Mouse (Mus musculus) kidney, postnatal 10 days (tissue): ENCODE measurements at regions not wholly inside any gene's neighbourhood (a gene's known extent, or its start where the extent isn't known, plus 50 kb on each side); places are given as distances from the start of the nearest gene placed in this dataset.
A peak's percentile ranks its signal among the peaks of the same experiment; 100 is the strongest.

Experiments used
- DNase-seq: peaks from one replicate; pipeline ENCODE4 v3.0.0; 2021; ENCODE audit warnings: mixed read lengths

DNA sequence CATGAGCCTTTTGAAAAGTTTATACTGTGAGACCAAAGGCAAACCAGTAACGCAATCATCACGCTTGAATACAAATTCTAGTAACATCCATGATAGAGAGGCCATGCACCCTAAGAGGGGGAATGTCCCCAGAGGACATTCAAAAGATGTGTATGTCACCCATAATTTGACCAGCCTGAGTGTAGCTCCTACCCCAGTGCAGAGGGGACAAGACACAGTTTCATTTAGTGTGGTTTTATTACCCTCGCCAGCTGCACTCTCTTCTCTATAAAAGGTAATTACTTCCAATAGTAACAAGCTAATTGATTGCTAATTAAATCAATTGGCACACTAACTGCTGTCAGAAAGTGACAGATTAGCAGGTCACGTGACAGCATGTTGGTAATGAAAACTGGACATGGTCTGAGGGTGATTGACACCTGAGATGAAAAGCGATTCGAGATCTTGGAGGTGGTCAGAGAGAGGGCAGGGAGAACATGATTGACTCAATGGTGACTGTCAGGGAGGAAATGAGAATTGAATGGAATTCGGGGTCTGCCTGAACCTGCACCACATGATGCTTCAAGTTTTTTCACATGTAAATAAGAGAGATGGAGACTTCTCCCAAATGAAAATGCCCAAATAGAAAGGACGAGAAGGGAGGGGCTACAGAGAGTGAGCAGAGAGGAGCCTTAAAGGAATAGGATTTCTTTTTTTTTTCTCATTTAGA, 309.9 kb downstream of the En1 start:
- DNase-seq: no peak

DNA sequence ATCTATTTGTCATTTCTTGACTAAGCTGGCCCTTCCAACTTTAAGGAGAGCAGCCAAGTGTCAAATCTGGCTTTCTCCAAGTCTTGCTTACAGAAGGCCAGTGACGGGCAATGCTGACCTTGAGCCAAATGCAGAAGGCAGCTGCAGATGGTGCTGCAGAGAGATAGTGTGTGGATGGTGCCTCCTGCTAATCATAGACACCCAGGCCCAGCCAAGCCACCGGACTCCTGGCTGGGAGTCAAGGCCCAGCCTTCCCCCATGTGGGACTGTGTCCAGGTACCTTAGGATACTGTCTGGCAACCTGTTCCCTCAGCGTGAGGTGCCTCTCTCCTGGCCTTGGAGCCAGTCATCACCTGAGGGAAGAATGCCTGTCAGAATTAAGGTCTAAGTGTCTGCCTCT, 319.3 kb downstream of the En1 start:
- no peak for DNase-seq

DNA sequence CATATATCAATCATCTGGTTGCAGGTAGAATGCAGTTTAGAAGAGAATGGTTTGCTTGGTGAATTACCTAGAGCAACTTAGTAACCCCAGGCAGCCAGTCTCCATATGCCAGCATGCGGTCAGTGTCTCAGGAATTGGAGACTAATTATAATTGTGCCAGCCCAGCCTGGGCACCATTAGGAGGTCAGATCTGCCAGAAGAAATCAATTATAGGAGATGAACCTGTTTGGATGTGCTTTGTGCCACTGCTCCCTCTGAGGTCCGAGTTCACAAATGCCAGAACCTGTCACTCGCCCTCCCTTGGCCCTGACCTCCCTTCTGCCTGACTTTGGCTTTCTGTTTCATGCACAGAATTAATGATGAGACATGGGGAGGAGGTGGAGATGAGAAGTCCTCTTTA, 323.1 kb downstream of the En1 start:
- DNase-seq: no peak

DNA sequence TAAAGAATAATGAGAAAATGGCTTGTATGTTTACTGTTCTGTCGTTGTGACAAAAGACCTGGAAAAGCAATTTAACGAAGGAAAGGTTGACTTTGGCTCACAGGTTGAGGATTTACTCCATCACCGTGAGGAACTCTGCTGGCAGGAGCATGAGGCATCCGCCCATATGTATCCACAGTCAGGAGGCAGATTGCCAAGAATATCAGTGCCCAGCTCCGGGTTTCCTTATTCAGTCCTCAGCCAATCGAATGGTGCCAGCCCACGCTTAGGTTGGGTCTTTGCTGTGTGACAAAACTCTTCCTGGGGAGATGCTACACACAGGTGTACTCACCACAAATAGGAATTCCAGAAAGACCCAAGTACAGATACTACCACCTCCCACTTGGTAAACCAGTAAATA, 327.9 kb downstream of the En1 start:
- no peak for DNase-seq

DNA sequence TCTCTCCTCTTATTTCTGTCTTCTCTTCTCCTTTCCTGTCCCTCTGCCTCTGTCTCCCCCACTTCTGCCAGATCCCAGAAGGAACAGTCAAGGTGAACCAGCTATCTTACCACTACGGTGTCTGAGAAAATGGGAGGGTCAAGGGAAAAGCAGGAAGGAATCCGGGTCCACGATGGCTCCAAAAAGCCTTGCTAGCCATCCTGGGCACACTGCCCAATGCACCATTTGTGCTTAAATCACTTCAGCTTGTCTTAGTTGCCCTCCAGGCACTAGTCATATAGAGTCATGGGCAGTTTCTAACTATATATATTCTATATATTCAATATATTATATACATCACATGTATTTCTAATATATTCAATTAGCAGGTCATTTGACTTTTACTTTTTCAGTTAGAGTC, 333.1 kb downstream of the En1 start:
- no peak for DNase-seq

DNA sequence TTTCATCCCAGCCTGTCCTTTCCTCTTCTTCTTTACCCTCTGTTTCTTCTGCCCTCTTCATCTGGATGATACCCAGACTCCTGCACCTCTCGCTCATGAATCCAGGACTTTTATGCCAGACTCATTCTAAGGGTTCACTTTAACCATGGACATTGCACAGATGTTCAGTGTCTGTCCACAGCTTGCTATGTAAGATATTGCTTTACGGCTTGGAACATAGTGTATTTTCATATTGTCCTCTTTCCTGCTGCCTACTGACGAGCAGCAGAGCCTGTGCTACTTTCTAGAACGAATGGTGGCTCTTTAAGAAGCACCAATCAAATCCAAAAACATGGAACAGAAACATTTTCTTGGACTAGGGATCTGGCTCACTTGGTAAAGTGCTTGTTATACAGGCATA, 341.5 kb downstream of the En1 start:
- DNase-seq: no peak

DNA sequence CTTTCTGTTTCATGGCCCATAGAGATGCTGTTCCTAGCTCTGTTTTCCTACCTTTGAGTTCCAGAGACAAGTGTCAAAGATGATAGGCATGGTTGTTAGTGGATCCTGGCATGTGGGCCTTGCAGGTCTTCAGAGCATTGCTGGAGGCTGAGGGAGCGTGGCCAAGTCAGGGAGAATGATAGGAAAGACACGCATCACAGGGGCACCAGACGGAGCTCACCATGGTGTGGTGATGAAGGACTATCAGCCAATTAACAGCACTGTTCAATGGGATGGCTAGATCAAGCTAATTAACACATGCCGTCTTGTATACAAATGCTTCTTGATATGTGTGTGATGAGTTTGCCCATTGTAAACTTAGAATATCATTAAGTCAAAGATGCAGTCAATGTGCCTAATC, 344.1 kb downstream of the En1 start:
- DNase-seq: no peak

DNA sequence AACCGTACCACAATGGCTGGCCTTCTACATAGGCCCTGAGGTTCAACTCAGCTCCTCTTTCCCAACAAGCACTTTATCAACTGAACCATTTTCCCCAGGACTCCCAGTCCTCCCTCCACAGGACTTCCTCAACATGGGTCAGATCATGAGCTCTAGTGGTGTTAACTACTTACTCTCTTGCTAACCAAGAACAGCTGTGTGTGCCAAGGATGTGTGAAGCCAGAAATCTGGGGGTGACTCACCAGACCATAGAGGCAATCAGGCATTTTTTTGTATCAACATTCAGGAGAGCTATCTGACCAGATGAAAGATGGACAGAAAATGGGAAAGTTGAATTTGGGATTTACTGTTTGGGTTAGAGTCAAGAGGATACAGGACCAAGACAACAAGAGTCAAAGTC, 359.0 kb downstream of the En1 start:
- DNase-seq: no peak

DNA sequence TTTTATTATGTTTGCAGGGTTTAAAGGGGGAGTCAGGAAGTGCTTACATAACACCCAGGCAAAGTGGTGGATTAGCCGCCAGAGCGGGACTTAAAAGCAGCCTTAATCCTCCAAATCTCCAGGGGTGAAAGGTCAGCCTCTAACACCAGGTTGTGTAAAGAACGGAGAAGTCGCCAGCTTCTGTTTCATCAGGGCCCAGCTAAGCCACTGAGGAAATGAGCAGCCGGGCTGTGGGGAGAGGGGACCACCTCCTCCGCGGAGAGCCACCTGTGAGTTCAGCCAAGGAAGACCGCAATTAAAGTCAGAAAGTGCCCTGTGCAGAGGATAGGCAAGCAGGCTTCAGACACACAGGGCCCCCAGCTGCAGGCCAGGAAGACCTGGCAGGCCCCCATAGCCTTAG, 359.8 kb downstream of the En1 start:
- no peak for DNase-seq

DNA sequence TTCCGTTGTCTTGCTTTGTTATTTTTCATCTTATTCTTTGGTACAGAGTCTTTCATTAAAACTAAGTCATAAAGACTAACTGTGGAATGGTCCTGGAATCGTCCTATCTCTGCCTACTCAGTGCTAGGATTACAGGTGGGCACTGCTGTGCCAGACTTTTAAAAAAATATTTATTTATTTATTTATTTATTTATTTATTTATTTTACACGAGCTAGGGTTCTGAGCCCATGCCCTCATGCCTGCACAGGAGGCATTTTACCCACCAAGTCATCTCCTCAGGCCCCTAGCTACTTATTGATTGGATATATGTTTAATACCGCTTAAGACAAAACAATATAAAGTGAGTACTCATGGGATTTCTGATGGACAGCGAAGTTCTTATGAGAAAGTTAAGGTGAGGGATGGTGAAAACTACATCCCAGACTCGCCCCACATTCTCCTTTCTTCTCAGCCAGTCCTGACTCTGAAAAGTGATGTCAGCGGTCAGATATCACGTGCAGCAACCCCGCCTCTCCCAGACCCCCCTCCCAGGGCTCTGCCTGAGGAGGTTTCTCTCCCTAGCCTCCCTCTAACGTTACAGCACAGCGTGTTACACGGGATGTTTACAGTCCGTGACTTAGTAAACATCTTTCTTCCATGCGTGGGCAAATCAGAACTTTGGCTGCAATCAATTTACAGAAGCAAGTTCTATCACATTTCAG, 361.4 kb downstream of the En1 start:
- DNase-seq: no peak

DNA sequence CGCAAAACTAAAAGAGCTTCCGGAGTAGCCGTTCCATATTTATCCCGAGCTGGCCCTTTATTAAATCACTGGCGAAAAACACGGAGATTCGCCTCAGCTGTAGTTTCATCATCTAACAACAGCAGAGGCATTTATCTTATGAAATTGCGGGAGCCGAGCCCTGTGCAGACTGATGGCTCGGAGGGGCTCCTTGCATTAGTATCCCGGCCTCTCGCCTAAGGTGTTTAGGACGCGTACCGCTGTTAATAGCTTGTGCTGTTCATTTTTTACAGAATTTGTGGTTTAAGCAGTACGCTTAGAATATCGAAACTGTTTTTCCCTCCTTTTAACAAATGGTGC, 361.9 kb downstream of the En1 start:
- DNase-seq: no peak

DNA sequence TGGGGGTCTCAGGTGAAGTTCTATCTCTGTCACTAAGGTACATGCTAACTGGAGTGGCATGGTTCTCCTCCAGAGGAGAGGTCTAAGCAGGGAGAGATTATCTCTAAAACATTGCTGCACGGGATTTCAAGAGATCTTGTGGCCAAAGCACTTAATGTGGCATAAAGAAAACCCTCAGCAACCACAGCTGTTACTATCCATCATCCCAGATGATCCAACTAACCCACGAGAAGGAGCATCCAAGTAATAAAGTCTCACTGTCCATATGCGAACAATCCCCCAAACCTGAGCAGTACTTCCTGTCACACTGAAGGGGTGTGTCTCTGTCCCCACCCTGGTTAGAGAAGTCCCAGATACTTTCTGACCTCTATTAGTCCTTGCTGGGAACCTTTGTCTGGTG, 363.9 kb downstream of the En1 start:
- DNase-seq: no peak

DNA sequence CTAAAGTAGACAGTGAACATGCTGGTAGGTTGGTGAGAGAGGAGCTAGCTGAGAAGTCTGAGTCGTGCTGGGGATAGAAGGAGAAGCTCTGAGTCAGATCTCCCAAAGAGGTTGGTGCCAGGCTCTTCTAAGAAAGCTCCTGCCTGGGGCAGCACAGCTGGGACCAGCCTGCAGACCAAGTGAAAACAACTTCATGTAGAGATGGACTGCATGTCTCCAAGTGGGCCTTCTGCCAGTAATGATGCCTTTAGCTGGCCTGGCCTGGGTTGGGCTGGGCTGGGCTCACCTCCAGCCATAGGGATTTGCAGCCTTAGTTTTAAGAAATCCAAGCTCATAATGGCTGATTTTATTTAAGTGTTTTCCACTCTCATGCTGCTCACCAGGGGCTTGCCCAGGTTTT, 357.7 kb downstream of the Insig2 start:
- peak; percentile 9 for DNase-seq

DNA sequence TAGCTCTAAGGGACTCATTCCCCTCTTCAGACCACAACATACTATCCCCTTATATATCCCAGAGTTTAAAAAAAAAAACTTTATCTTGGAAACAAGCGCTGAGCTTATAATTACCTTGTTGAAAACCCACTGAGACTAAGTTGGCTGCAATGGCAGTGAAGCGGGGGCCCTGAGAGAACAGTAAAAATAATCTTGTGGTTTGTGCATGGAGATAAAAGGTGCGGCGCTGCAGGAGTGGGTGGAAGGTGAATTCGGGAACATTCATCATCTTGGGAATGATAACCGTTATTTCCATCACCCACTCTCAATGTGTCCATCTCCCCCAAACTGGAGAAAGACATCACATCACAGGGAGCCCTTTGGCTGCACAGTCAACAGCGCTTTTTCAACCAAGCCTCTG, 327.9 kb downstream of the Insig2 start:
- DNase-seq: no peak

DNA sequence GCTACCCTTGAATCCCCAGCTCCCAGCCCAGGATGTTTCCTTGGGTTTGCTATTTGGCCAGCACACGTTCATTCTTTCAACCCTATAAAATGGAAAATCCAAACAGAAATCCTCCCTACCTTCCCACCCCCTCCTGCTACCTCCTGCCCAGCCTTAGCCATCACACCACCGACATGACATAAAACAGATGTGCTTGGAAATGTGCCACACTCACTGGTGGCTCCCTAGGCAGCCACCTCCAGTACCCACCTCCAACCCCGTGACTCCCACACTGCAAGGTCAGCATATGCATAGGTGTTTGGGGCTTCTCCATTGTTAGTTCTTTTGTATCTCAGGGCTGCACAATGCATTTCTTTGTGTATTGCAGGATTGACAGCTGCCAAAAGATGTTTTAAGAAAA, 327.2 kb downstream of the Insig2 start:
- no peak for DNase-seq

DNA sequence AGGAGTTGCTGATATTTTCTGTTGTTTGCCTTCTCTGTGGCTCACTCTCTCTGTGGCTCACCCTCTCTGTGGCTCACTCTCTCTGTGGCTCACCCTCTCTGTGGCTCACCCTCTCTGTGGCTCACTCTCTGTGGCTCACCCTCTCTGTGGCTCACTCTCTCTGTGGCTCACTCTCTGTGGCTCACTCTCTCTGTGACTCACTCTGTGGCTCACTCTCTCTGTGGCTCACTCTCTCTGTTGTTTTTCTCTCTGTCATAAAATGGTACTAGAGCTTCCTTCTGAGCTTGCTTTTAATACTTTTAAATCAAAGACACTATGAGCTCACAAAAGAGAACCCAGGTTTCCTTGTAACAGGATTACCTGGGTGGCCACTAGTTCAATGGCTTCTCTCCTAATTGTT, 320.3 kb downstream of the Insig2 start:
- no peak for DNase-seq

DNA sequence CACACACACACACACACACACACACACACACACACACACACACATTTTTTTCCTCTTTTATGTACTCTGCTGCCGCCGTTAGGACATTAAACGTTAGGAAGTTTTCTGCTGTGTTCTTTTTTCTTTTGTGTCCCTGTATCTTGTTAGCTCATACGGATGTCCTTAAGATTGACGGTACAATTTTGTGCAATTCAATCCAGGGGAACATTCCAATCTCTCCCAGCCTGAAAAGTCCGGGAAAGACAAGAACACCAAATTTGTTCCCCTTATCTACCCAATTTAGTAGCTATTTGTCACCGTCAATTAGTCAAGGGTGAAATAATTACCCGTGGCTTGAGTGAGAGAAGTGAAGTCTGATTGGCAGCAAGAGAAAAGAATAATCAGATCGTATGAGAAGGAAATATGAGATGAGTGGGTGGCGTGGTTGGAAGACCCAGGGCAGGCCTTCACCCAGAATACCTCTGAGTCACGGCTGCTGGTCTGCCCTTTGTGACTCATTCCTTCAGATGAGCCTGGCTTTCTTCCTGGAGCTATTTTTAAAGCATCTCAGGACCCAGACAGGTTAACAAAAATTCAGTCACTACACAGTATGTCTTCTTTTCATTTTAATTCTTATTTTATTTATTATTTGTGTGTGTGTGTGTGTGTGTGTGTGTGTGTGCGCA, 318.4 kb downstream of the Insig2 start:
- DNase-seq: no peak

DNA sequence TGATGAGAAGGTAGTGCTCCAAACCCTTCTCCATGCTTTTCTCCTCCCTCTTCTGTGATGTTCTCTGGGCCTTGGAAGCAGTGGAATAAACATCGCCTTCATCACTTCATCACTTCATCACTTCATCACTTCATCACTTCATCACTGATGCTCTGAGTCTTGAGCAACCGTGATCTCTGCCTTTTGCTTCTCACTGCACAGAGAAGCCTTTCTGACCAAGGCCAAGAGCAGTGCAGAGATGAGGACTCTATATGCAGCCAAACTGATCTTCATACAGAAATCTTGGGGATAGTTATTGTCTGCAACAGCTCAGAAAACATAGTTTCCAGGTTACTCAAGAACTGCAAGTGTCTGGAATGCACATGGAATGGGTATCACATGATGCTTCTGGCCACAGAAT, 303.0 kb downstream of the Insig2 start:
- DNase-seq: no peak

DNA sequence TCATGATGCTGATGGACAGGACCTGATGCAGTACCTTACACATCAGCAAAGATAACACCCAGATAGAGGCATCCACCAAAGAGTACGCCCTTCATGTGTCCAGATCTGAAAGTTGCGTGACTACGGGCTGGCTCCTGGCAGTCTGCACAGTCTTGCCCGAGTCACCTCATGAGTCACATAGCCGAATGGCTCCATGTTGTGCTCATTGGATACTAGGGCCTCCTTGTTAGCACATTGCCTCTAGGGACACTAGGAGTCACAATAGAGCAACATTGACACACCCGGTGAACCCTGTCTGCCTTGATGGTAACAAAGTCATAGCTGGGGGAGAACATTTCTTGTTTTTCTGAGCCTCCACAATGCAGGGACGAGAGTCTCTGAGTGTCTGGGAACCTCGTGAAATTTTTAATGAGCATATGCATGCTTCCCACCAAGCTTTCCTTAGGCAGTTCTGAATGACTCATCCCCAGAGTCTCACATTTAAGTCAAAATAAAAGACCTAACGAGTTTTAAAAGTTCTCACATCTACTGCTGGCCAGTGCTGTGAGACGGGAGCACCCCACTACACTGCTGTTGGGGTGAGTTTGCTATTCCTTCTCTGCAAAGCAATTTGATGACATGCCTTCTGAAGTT, 297.5 kb downstream of the Insig2 start:
- DNase-seq: no peak

DNA sequence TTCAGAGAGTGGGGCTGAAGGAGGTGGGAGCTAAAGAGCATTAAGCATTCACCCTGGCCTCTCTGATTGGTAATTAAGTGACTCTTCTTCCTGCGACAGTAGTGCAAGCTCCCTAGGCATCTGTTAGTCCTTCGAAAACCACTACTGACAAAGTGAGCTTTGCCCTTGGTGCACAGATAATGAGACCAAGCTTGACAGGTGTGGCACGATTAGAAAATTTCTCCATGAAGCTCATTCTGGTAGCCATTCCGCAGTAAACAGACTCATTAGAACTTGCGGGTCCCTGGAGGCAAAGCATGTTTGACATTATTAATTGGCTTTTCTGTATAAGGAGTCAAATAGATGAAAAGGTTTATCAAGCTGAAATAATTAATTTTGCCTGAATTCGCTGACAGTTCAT, 285.8 kb downstream of the Insig2 start:
- DNase-seq: no peak

DNA sequence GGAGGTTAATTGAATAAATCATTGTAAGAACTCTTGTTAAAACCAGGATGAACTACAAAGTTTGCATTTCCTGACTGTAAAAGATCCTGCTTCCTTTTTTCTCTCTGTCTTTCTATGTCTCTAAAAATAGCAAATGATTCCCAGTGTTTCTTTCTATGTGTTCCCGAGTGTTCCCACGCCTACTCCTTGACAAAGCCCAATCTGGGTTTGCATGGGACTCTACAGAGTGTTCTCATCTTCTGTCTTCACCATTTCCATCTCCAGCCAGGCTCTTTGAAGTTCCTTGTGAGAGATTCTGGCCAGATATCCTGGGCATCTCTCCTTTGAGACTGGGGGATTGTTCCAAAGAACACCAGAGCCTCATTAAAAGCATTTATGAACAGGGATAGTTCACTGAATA, 285.0 kb downstream of the Insig2 start:
- DNase-seq: no peak

DNA sequence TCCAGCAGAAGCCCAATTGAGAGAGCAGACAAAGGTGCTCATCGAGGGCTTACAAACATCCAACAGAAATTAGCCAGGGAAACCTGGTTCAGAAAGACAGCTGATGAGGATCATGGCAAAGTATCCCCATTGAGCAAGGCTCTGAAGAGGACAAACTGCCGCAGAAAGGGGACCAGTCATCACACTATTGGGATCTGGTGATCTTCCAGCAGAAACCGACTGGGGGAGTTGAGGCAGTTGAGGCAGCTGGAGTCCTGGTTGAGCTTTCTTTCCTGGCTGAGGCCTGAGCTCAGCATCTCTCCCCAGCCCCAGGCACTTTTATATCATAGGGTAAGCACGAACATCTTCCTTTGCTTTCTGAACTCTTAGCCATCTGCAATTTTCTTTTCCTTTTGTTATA, 282.7 kb downstream of the Insig2 start:
- no peak for DNase-seq

DNA sequence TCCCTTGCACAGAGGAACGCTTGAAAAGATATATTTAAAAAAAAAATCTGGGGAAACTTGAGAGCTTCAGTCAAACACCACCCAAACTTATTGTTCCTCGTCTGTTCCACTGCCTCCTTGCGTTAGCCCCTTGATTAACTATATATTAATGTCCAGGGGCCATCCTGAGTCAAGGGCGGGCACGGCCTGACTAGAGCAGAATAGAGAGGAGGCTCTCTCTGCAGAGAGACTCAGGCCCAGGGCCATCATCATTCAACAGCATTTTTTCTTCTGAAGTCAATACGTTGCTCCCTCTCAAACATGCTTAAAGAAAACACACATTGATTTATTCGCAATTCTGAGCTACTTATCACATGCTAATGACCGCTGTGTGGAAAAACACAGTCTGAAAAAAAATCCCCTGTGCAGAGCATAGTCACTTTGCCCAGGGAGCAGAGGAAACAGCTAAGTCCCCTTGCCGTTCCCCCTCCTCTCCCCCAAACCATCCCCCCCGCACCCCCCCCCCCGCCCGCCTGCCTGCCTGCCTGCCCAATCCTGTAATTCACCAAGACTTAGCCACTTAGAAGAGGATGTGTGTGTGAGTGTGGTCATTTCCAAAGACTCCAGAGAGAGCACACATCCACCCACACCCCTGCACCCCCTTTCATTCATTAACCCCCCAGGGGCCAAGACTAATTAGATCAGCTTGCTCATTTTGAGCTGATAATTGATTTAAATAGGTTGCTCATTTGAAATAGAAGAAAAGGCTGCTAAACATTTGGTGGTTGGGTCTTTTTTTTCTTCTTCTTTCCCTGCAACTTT, 281.5 kb downstream of the Insig2 start:
- no peak for DNase-seq
